13 mouse cellular contexts compared by ENCODE assay signal in genomic region chrX:51131325-51131724, GRCm38 (mm10).
DNase-seq lines count a peak whose midpoint lies in the region.
"Had no signal": no experiment of that assay in that cellular context is flagged by ENCODE, and none has a peak within 500 bp of the region (broad histone marks: within the 10 kb centered on the region; RNA-seq: fewer than 3 reads in every experiment).

No protein-coding gene starts in this region.

- DNase-seq in left cerebral cortex, postnatal 4 days: peak; percentile 45
- DNase-seq in left cerebral cortex, adult 11 months (ENCODE audit: low spot score): no peak
- DNase-seq in cerebellum, adult 11-12 months: peak; percentile 86
- DNase-seq in cerebellum, postnatal 10 days: peak; percentile 90 to 92
- DNase-seq in kidney, postnatal 10 days: no peak
- DNase-seq in kidney, adult 9 months: no peak
- no peak for DNase-seq in lung, postnatal 4 days
- DNase-seq: adrenal gland, postnatal 14 days; B cell, adult 2 months; gastrocnemius, postnatal 25 days; kidney, postnatal 4 days; lung, adult 18-20 months; lung, postnatal 10 days had no signal

- intact Hi-C loops in left cerebral cortex, postnatal 4 days (cut with DNase I): no loop called here

Comparison
In these comparisons a context has a peak if more than half of its experiments do, and no peak if none do; other contexts are left out.
1. DNase-seq: peak in left cerebral cortex, postnatal 4 days (single experiment), cerebellum, adult 11-12 months (single experiment) and cerebellum, postnatal 10 days (2 of 2); none in left cerebral cortex, adult 11 months (single experiment), kidney, postnatal 10 days (single experiment), kidney, adult 9 months (single experiment) and lung, postnatal 4 days (0 of 2).